Mouse (Mus musculus) embryonic facial prominence, embryonic 10.5 days (tissue): ENCODE measurements at regions not wholly inside any gene's neighbourhood (a gene's known extent, or its start where the extent isn't known, plus 50 kb on each side); places are given as distances from the start of the nearest gene placed in this dataset.

Experiments
- DNase-seq: peaks from one replicate; pipeline ENCODE4 v3.0.0-alpha.2; 2017; ENCODE audit warnings: low spot score
- H3K27ac ChIP-seq: fragments of 300-500 bp; sonication (generic); replicated peaks from 2 replicates; pipeline ENCODE4 v1.5.1; 2016; ENCODE audit warnings: mild to moderate bottlenecking
- H3K27me3 ChIP-seq: fragments of 300-500 bp; sonication (generic); replicated peaks from 2 replicates; pipeline ENCODE4 v1.6.1; 2016; ENCODE audit warnings: low read depth, mild to moderate bottlenecking; ENCODE audit not compliant: poor library complexity, severe bottlenecking
- H3K36me3 ChIP-seq: fragments of 300-500 bp; sonication (generic); replicated peaks from 2 replicates; pipeline ENCODE4 v1.6.1; 2016; ENCODE audit warnings: mild to moderate bottlenecking, moderate library complexity
- H3K4me1 ChIP-seq: fragments of 300-500 bp; sonication (generic); 2 replicates; pipeline ENCODE4 v1.6.1; 2016
- H3K4me3 ChIP-seq: fragments of 300-500 bp; sonication (generic); 2 replicates; pipeline ENCODE4 v1.5.1; 2016; ENCODE audit warnings: mild to moderate bottlenecking, moderate library complexity
- H3K9me3 ChIP-seq: fragments of 300-500 bp; sonication (generic); 2 replicates; pipeline ENCODE4 v1.6.1; 2016; ENCODE audit warnings: mild to moderate bottlenecking
- WGBS: fragments of 180-500 bp; shearing (Covaris S2); methylation state at CpG from one replicate; pipeline ENCODE4 v1.1.7; 2016; 5-methylcytosine and 5-hydroxymethylcytosine counted together

- no peak for DNase-seq
- Histone ChIP-seq H3K4me3 (no peak overlapping the region), H3K36me3 (no peaks in the 10 kb centered on the region), H3K27ac (no peak overlapping the region), H3K9me3 (no peaks in the 10 kb centered on the region), H3K27me3 (peaks cover 4% of the 10 kb centered on the region; the same call in 1 of the 2 replicates), H3K4me1 (peaks cover 29% of the 10 kb centered on the region)
- WGBS: 64% methylated on average over 7 of the region's 7 CpGs
Observed at GRCm38 (mm10) chr5:132649771-132650170, 106.6 kb upstream of the Auts2 start.

DNA sequence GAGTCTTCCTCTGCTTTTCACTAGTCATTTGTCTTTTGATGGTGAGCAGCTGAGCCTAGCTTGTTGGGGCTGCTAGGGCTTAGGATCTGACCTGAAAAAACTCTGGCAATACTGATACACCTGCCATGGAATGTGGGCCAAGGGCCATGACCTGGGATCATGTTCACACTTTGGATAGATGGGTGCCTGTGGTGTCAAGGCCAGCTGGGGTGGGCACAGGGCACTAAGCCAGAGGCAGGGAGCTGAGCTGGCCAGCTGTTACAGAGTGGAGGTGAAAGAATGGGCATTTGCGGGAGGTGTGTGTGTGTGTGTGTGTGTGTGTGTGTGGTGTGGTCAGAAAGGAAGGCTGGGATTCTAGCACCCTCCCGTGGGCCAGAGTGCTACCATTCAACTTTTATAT, 105.6 kb upstream of the Auts2 start:
- H3K4me1 ChIP-seq: peaks cover 23% of the 10 kb centered on the region
- no peaks in the 10 kb centered on the region for H3K36me3 ChIP-seq
- H3K27ac ChIP-seq: no peak overlapping the region
- DNase-seq: no peak
- no peaks in the 10 kb centered on the region for H3K9me3 ChIP-seq
- peaks cover 4% of the 10 kb centered on the region; the same call in 1 of the 2 replicates for H3K27me3 ChIP-seq
- no peak overlapping the region for H3K4me3 ChIP-seq
- 81% methylated on average over 2 of the region's 2 CpGs for WGBS

DNA sequence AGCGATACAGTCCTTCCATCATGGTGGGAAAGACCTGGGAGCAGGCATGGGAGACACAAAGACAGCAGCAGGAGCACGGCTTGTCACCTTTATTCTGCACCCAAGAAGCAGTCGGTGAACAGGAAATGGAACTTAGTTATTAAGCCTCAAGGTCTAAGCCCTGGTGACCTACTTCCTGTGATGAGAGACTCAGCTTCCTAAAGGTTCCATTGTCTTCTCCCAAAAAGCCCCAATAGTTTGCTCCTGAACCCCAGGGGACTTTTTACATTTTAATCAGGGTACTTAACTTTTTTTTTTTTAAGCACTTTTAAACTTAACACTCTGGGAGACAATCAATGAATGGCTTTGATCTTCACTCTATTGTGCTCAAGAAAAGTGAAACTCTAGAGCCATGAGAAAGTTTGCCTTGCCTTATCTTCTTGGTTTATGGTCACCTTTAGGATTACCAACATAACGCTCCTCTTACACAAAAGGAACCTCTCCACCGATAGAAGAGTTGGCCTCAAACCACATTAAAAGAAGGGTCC, 101.6 kb upstream of the Auts2 start:
- 64% methylated on average over 5 of the region's 5 CpGs for WGBS
- peaks cover 18% of the 10 kb centered on the region for H3K4me1 ChIP-seq
- H3K9me3 ChIP-seq: no peaks in the 10 kb centered on the region
- H3K27me3 ChIP-seq: no peaks in the 10 kb centered on the region; the same call in 1 of the 2 replicates
- DNase-seq: no peak
- no peaks in the 10 kb centered on the region for H3K36me3 ChIP-seq
- H3K4me3 ChIP-seq: no peak overlapping the region
- H3K27ac ChIP-seq: no peak overlapping the region

DNA sequence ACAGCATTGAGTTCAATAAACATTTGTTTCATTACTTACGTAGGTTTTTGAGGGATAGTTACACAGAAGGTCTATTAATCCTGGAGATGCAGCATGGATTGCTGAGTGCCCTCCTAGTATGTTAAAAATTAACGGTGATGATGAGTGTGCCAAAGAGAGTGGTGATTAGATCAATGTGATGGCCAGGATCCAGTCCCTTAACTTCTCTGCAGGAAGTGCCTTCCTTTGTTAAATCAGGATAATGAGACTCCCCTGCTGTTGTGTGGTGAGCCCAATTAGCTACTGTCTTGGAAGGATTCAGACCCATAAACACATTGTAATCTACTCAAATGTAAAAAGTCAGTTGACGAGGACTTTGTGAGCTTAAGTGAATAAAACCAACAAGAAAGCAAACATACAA, 100.1 kb upstream of the Auts2 start:
- no peaks in the 10 kb centered on the region for H3K36me3 ChIP-seq
- no peaks in the 10 kb centered on the region for H3K27me3 ChIP-seq
- DNase-seq: no peak
- no peak overlapping the region for H3K4me3 ChIP-seq
- H3K9me3 ChIP-seq: no peaks in the 10 kb centered on the region
- H3K4me1 ChIP-seq: peaks cover 11% of the 10 kb centered on the region
- no peak overlapping the region for H3K27ac ChIP-seq
- WGBS: 67% methylated on average over 3 of the region's 3 CpGs

DNA sequence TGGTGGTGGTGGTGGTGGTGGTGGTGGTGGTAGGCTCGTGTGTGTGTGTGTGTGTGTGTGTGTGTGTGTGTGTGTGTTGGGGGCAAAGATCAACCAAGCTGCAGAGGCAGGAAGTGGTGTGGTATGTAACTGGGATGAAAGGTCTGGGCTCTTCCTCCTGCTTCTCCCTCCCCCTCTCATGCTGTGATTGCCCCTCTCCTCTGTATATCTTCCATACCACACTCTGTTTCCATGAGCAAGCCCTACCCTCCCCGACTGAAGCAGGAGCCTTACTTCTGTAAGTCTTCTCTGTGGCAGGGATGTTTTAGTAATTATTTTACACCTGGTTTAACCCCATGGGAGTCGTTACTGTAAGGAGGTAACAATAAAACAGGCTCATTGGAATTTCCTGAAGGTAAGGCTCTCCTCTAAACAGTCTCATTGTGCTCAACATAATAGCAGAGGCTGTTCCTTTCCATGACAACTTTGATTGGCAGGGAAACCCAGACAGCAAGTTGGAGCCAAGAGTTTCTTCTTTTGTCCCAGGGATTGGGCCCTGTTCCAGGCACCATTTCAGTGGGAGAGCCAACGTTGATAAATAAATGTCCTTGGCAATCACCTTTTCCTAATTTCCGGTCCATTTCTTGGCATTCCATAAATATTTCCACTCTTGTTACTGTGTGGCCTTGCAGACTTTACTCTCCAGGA, 90.2 kb upstream of the Auts2 start:
- H3K36me3 ChIP-seq: no peaks in the 10 kb centered on the region
- DNase-seq: no peak
- peaks cover 4% of the 10 kb centered on the region; the same call in 1 of the 2 replicates for H3K4me1 ChIP-seq
- no peak overlapping the region for H3K4me3 ChIP-seq
- no peak overlapping the region for H3K27ac ChIP-seq
- H3K9me3 ChIP-seq: peaks cover 8% of the 10 kb centered on the region; the same call in 1 of the 2 replicates
- WGBS: 59% methylated on average over 5 of the region's 5 CpGs
- no peaks in the 10 kb centered on the region for H3K27me3 ChIP-seq

DNA sequence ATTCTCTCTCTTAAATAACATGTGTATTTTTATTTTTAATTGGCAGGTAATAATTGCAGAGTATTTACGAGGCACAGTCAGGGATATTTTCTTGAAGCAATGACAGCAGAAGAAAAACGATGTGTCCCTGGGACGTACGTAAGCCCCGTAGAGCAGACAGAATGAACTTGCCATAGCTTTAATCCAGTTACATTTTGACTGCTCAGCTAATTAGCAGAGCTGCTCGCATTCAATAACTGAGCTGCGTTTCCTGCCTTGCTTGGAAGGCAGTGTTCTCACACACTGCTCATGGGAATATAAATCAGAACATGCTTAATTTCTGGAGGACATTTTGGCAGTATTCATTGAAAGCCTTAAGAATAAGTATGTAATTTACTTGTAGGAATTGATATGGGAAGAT, 78.6 kb upstream of the Auts2 start:
- H3K27ac ChIP-seq: no peak overlapping the region
- no peaks in the 10 kb centered on the region for H3K4me1 ChIP-seq
- no peak overlapping the region for H3K4me3 ChIP-seq
- H3K27me3 ChIP-seq: no peaks in the 10 kb centered on the region
- no peak for DNase-seq
- 0 out of 2 replicates have a peak, but pooled peaks cover 2% of the 10 kb centered on the region for H3K9me3 ChIP-seq
- 73% methylated on average over 7 of the region's 7 CpGs for WGBS
- no peaks in the 10 kb centered on the region for H3K36me3 ChIP-seq

DNA sequence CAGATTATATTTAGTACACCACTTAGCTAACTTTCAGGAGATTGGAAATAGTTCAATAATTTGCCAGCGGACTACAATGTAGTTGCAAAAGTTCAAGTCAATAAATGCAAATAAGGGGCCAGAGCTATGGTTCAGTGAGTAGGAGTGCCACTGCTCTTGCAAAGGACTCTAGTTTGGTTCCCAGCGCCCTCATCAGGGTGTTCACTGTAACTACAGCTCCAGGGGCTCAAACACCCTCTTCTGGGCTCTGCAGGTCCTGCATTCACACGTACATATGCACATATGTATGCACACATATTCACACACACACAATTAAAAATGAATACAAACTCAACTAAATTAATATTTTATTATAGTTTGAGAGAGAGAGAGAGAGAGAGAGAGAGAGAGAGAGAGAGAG, 74.1 kb upstream of the Auts2 start:
- H3K9me3 ChIP-seq: 0 out of 2 replicates have a peak, but pooled peaks cover 5% of the 10 kb centered on the region
- no peak overlapping the region for H3K27ac ChIP-seq
- DNase-seq: no peak
- H3K4me3 ChIP-seq: no peak overlapping the region
- H3K36me3 ChIP-seq: no peaks in the 10 kb centered on the region
- H3K27me3 ChIP-seq: peaks cover 4% of the 10 kb centered on the region; the same call in 1 of the 2 replicates
- WGBS: 70% methylated on average over 3 of the region's 3 CpGs
- H3K4me1 ChIP-seq: no peaks in the 10 kb centered on the region

DNA sequence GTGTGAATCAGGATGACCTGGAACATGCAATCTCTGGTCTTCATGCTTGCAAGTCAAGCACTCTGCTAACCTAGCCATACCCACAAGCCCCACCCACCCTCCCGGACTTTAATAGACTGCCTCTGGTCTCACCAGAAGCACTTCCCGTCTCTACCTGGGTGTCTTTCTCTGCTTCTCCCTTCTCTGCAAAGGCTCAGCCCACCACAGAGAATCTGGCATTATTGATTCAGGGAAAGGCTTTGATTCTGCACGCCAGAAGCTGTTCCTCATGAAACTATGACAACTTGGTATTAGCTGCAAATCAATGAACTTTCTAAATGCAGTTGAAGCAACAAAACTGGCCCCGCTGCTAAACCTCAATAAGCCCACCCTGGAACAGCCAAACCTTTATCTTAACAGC, 66.1 kb upstream of the Auts2 start:
- H3K9me3 ChIP-seq: no peaks in the 10 kb centered on the region
- no peak for DNase-seq
- no peak overlapping the region for H3K27ac ChIP-seq
- H3K4me3 ChIP-seq: no peak overlapping the region
- H3K4me1 ChIP-seq: no peaks in the 10 kb centered on the region; the same call in 1 of the 2 replicates
- H3K27me3 ChIP-seq: peaks cover 10% of the 10 kb centered on the region; the same call in 1 of the 2 replicates
- H3K36me3 ChIP-seq: no peaks in the 10 kb centered on the region
- 73% methylated on average over 4 of the region's 4 CpGs for WGBS

DNA sequence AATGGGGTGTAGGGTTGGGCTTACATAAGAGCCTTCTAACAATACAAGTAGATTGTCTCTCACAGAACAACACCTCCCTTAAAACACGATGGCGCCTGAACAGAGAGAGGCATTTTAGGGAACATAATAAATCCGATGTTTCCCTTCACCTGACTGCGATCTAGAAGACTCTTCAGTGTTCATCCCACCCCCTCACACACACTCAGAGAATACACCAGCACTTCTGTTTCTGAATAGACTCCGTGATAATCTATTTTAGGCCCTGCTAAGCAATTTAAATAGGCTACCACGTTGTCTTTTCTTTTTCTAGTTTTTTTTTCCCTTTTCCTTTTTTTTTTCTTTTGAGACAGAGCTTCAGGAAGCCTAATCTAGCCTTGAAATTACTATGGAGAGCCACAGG, 63.1 kb upstream of the Auts2 start:
- Histone ChIP-seq H3K27ac (no peak overlapping the region), H3K9me3 (no peaks in the 10 kb centered on the region)

GRCm38 (mm10) chr5:132594796-132595195, 51.7 kb upstream of the Auts2 start:
- Histone ChIP-seq H3K36me3 (no peaks in the 10 kb centered on the region), H3K4me3 (no peak overlapping the region), H3K27ac (no peak overlapping the region), H3K27me3 (no peaks in the 10 kb centered on the region), H3K4me1 (no peaks in the 10 kb centered on the region), H3K9me3 (no peaks in the 10 kb centered on the region)
- 81% methylated on average over 6 of the region's 6 CpGs for WGBS
- no peak for DNase-seq

More for the DNA sequence above, 63.1 kb upstream of the Auts2 start:
- Histone ChIP-seq H3K4me1 (no peaks in the 10 kb centered on the region), H3K27me3 (peaks cover 2% of the 10 kb centered on the region; the same call in 1 of the 2 replicates), H3K36me3 (no peaks in the 10 kb centered on the region), H3K4me3 (no peak overlapping the region)
- WGBS: 59% methylated on average over 6 of the region's 6 CpGs
- DNase-seq: no peak
